Mouse (Mus musculus) embryo, embryonic 11 days (tissue): ENCODE measurements around the gene Olfr516.

Source experiments
- DNase-seq: peaks from one replicate; pipeline ENCODE4 v3.0.0-alpha.2; 2015

The Olfr516 gene

DNA sequence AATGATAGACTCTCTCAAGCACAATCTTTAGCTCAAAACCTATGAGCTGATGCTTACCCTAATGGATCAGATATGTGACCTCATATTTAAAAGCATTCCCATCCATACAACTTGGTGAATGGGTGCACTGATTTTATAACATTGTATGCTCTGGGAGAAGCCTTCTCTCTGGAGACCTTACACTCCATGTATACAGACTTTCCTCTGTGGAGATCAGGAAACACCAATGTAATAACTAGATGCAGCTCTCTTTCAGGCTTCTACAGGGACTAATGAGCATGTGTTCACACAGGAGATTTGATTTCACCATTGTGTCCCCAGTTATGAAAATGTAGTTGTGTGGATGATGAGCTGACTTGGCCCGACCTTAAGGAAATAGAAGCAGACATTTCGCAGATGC is at the start of gene Olfr516:
Gene Olfr516, minus strand, starts transcription at position 101 of the 400 bp plus-strand sequence.
- DNase-seq = no peak

DNA sequence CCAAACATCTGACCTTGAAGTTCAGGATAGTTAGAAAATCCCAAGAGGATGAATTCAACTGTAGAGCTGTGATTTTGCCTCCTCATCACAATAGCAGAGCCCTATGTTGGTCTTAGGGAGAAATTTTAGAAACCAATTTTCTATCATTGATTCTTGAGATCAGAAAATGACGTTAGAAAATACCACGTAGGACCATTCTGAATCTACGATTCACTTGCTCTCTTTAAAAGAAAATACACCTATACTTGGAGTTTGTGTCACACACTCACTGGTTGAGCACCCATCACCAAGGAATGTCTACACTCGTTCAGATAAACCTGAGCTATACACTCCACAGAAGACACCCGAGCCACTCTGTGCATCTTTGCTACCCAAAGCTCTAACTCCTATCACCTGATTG is 44.0 kb upstream of the Olfr516 start, which contains the start of gene Olfr519:
Gene Olfr519, minus strand, starts transcription at position 101 of the 400 bp plus-strand sequence.
- no peak for DNase-seq

GRCm38 (mm10) chr7:108884906-108885305 is 34.6 kb upstream of the Olfr516 start, which contains the start of gene Olfr518:
Gene Olfr518 (minus strand): TSS chr7:108885006.
- DNase-seq = no peak

- DNase-seq = no peak
Measured at GRCm38 (mm10) chr7:108872279-108872678, 21.9 kb upstream of the Olfr516 start, which contains the start of gene Olfr517. Gene Olfr517 (minus strand): TSS chr7:108872379.

DNA sequence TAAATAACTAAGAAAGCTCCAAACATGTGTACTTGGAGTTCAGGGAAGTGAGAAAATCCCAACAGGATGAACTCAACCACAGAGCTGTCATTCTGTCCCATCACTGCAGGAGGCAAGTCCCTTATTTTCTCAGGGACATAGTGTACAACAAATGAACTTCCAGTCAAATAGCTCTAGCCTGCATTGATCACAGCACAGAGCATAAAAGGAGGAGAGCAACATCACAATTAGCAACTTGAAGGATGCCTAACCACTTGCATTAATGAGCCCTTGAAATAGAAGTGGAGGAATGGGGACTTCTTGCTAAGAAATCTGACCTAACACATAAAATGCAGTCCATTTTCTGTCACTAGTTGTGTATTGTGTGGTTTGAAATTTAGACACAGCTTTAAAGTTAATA is 24.4 kb downstream of the Olfr516 start, which contains the start of gene Olfr514:
Gene Olfr514, minus strand, starts transcription at position 101 of the 400 bp plus-strand sequence.
- DNase-seq = no peak

- peak; percentile 63 for DNase-seq
Measured at GRCm38 (mm10) chr7:108814593-108815215, 35.6 kb downstream of the Olfr516 start.

GRCm38 (mm10) chr7:108797205-108797933 is 53.0 kb downstream of the Olfr516 start:
- DNase-seq = peak; percentile 74
